Mouse (Mus musculus) E14TG2a.4 (cell line): ENCODE data around the gene Pde4d.
A peak's percentile ranks its signal among the peaks of the same experiment; 100 is the strongest.

ENCODE experiments used
- H3K27me3 ChIP-seq: 2 replicates; pipeline ENCODE4 v1.6.1; 2014; ENCODE audit warnings: low read length, control low read depth; ENCODE audit not compliant: insufficient read depth
- H3K36me3 ChIP-seq: 2 replicates; pipeline ENCODE4 v1.6.1; 2014; ENCODE audit warnings: low read length, control low read depth; ENCODE audit not compliant: insufficient read depth
- H3K4me1 ChIP-seq: replicated peaks from 2 replicates; pipeline ENCODE4 v1.6.1; 2014; ENCODE audit warnings: low read depth, low read length, control low read depth
- H3K4me3 ChIP-seq: replicated peaks from 2 replicates; pipeline ENCODE4 v1.5.1; 2014; ENCODE audit warnings: mild to moderate bottlenecking, low read length
- H3K9me3 ChIP-seq: 2 replicates; pipeline ENCODE4 v1.6.1; 2014; ENCODE audit warnings: low read length, control low read depth
- CTCF ChIP-seq: conservative IDR thresholded peaks from 2 replicates; pipeline ENCODE4 v1.5.1; 2014; ENCODE audit warnings: low read length
- NANOG ChIP-seq: IDR thresholded peaks from 2 replicates; pipeline ENCODE4 v1.6.1; 2014; ENCODE audit warnings: borderline replicate concordance, low read length, mixed read lengths
- POU5F1 ChIP-seq: IDR thresholded peaks from 2 replicates; pipeline ENCODE4 v1.6.1; 2014; ENCODE audit warnings: low read length, borderline replicate concordance

Pde4d gene

GRCm38 (mm10) chr13:109547006-109547587 lies 1097.3 kb downstream of the Pde4d start:
- no peaks in the 10 kb centered on the region for H3K36me3 ChIP-seq
- TF ChIP-seq NANOG = no peak
- no peak for TF ChIP-seq POU5F1
- no peak for TF ChIP-seq CTCF

GRCm38 (mm10) chr13:109547700-109548099 lies 1098.0 kb downstream of the Pde4d start:
- H3K9me3 ChIP-seq = no peaks in the 10 kb centered on the region
- no peaks in the 10 kb centered on the region for H3K36me3 ChIP-seq
- no peak for TF ChIP-seq POU5F1
- no peak for TF ChIP-seq NANOG
- peak; percentile 44 for TF ChIP-seq CTCF
- no peak overlapping the region for H3K4me3 ChIP-seq
- no peaks in the 10 kb centered on the region; the same call in 1 of the 2 replicates for H3K4me1 ChIP-seq
- no peaks in the 10 kb centered on the region for H3K27me3 ChIP-seq

More at GRCm38 (mm10) chr13:109547006-109547587, 1097.3 kb downstream of the Pde4d start:
- no peak overlapping the region for H3K4me3 ChIP-seq
- H3K4me1 ChIP-seq = no peaks in the 10 kb centered on the region; the same call in 1 of the 2 replicates
- no peaks in the 10 kb centered on the region for H3K27me3 ChIP-seq
- no peaks in the 10 kb centered on the region for H3K9me3 ChIP-seq

GRCm38 (mm10) chr13:109548263-109548662 lies 1098.5 kb downstream of the Pde4d start:
- Histone ChIP-seq H3K4me3 (no peak overlapping the region), H3K4me1 (no peaks in the 10 kb centered on the region; the same call in 1 of the 2 replicates), H3K9me3 (no peaks in the 10 kb centered on the region), H3K36me3 (no peaks in the 10 kb centered on the region), H3K27me3 (no peaks in the 10 kb centered on the region)
- TF ChIP-seq NANOG = no peak
- peak; percentile 74 for TF ChIP-seq CTCF

GRCm38 (mm10) chr13:109548771-109549555 lies 1099.2 kb downstream of the Pde4d start:
- TF ChIP-seq POU5F1 (no peak), NANOG (no peak), CTCF (no peak)
- Histone ChIP-seq H3K4me1 (no peaks in the 10 kb centered on the region; the same call in 1 of the 2 replicates), H3K4me3 (no peak overlapping the region), H3K27me3 (no peaks in the 10 kb centered on the region), H3K9me3 (no peaks in the 10 kb centered on the region), H3K36me3 (no peaks in the 10 kb centered on the region)

- Histone ChIP-seq H3K27me3 (no peaks in the 10 kb centered on the region), H3K9me3 (no peaks in the 10 kb centered on the region), H3K4me3 (no peak overlapping the region), H3K36me3 (no peaks in the 10 kb centered on the region), H3K4me1 (no peaks in the 10 kb centered on the region; the same call in 1 of the 2 replicates)
- no peak for TF ChIP-seq CTCF
- no peak for TF ChIP-seq NANOG
- no peak for TF ChIP-seq POU5F1
Observed at GRCm38 (mm10) chr13:109551836-109552235, 1102.1 kb downstream of the Pde4d start.

GRCm38 (mm10) chr13:109555513-109555912 lies 1105.8 kb downstream of the Pde4d start:
- 0 out of 2 replicates have a peak, but pooled peaks cover 3% of the 10 kb centered on the region for H3K4me1 ChIP-seq

GRCm38 (mm10) chr13:109556853-109557252 lies 1107.1 kb downstream of the Pde4d start:
- no peaks in the 10 kb centered on the region for H3K27me3 ChIP-seq
- no peaks in the 10 kb centered on the region for H3K9me3 ChIP-seq

More at GRCm38 (mm10) chr13:109555513-109555912, 1105.8 kb downstream of the Pde4d start:
- TF ChIP-seq CTCF (no peak), POU5F1 (no peak), NANOG (no peak)
- Histone ChIP-seq H3K4me3 (no peak overlapping the region), H3K36me3 (no peaks in the 10 kb centered on the region), H3K9me3 (no peaks in the 10 kb centered on the region), H3K27me3 (no peaks in the 10 kb centered on the region)

More at GRCm38 (mm10) chr13:109556853-109557252, 1107.1 kb downstream of the Pde4d start:
- TF ChIP-seq CTCF (no peak), NANOG (no peak), POU5F1 (no peak)
- Histone ChIP-seq H3K4me3 (no peak overlapping the region), H3K36me3 (no peaks in the 10 kb centered on the region), H3K4me1 (0 out of 2 replicates have a peak, but pooled peaks cover 3% of the 10 kb centered on the region)
